Mouse (Mus musculus) lung, embryonic 14.5 days (tissue): ENCODE results near the gene 4930469K13Rik. TPM values are rescaled to one million over a fixed set of nuclear protein-coding genes. Genes with fewer than 3 reads are reported as not detected.

Experiments used
- ATAC-seq: fragments of 200-750 bp; cut with Nextera tagmentation; 2 replicates; pipeline ENCODE4 v1.8.0; 2017; ENCODE audit warnings: mild to moderate bottlenecking, moderate TSS enrichment, moderate library complexity; ENCODE audit not compliant: insufficient read depth
- DNase-seq: peaks from one replicate; pipeline ENCODE4 v3.0.0-alpha.2; 2015
- H3K27ac ChIP-seq: fragments of 300-500 bp; sonication (generic); 2 replicates; pipeline ENCODE4 v1.5.1; 2014; ENCODE audit warnings: low read depth, mild to moderate bottlenecking, moderate library complexity
- H3K27me3 ChIP-seq: fragments of 300-500 bp; sonication (generic); 2 replicates; pipeline ENCODE4 v1.6.1; 2014; ENCODE audit warnings: low read length, control low read depth; ENCODE audit not compliant: insufficient read depth
- H3K36me3 ChIP-seq: fragments of 300-500 bp; sonication (generic); 2 replicates; pipeline ENCODE4 v1.6.1; 2014; ENCODE audit warnings: control low read depth; ENCODE audit not compliant: insufficient read depth
- H3K4me1 ChIP-seq: fragments of 300-500 bp; sonication (generic); 2 replicates; pipeline ENCODE4 v1.6.1; 2014; ENCODE audit warnings: antibody characterized with exemption, control low read depth; ENCODE audit not compliant: insufficient read depth
- H3K4me2 ChIP-seq: fragments of 300-500 bp; sonication (generic); 2 replicates; pipeline ENCODE4 v1.6.1; 2014; ENCODE audit warnings: mild to moderate bottlenecking
- H3K4me3 ChIP-seq: fragments of 300-500 bp; sonication (generic); 2 replicates; pipeline ENCODE4 v1.5.1; 2014; ENCODE audit warnings: low read depth, low read length
- H3K9ac ChIP-seq: fragments of 300-500 bp; sonication (generic); 2 replicates; pipeline ENCODE4 v1.6.1; 2014
- H3K9me3 ChIP-seq: fragments of 300-500 bp; sonication (generic); 2 replicates; pipeline ENCODE4 v1.6.1; 2016; ENCODE audit warnings: low read depth, low read length, control low read depth
- CTCF ChIP-seq: IDR thresholded peaks from 2 replicates; pipeline ENCODE4 v1.5.1; 2016; ENCODE audit warnings: antibody characterized with exemption, low read depth
- WGBS: fragments of 180-500 bp; shearing (Covaris S2); extraction: QIAGEN DNeasy Blood & Tissue Kit; methylation state at CpG from one replicate; pipeline ENCODE4 v1.1.7; 2014; 5-methylcytosine and 5-hydroxymethylcytosine counted together
- polyA plus RNA-seq: library from polyadenylated mRNA; unstranded; fragments of >200 nt; fragmentation: Nextera tagmentation; extraction: Ambion mirVana; gene quantifications from 2 replicates; pipeline ENCODE4 v1.2.1, GENCODE M21; 2014

4930469K13Rik gene
- polyA plus RNA-seq, 1 experiment from 2014 or later = not detected

GRCm38 (mm10) chr11:33939456-33940113, 158.8 kb downstream of the 4930469K13Rik start:
- ATAC-seq (no peak), DNase-seq (no peak)
- Histone ChIP-seq H3K27ac (no peak overlapping the region), H3K9me3 (no peaks in the 10 kb centered on the region), H3K9ac (no peak overlapping the region), H3K27me3 (no peaks in the 10 kb centered on the region), H3K4me1 (no peaks in the 10 kb centered on the region), H3K4me3 (no peak overlapping the region), H3K36me3 (no peaks in the 10 kb centered on the region), H3K4me2 (no peak overlapping the region)
- TF ChIP-seq CTCF = no peak
- 57% methylated on average over 4 of the region's 4 CpGs for WGBS

GRCm38 (mm10) chr11:33938561-33939274, 159.6 kb downstream of the 4930469K13Rik start:
- TF ChIP-seq CTCF = no peak
- Histone ChIP-seq H3K27me3 (no peaks in the 10 kb centered on the region), H3K27ac (no peak overlapping the region), H3K4me2 (no peak overlapping the region), H3K36me3 (no peaks in the 10 kb centered on the region), H3K4me1 (no peaks in the 10 kb centered on the region), H3K9me3 (no peaks in the 10 kb centered on the region), H3K4me3 (no peak overlapping the region), H3K9ac (no peak overlapping the region; the same call in 1 of the 2 replicates)
- 65% methylated on average over 7 of the region's 7 CpGs for WGBS
- no peak for DNase-seq
- ATAC-seq = no peak

GRCm38 (mm10) chr11:33937641-33938040, 160.7 kb downstream of the 4930469K13Rik start:
- Histone ChIP-seq H3K36me3 (no peaks in the 10 kb centered on the region), H3K4me2 (no peak overlapping the region), H3K4me3 (no peak overlapping the region), H3K27ac (no peak overlapping the region), H3K4me1 (no peaks in the 10 kb centered on the region), H3K9ac (no peak overlapping the region), H3K27me3 (no peaks in the 10 kb centered on the region), H3K9me3 (no peaks in the 10 kb centered on the region)
- no peak for ATAC-seq
- TF ChIP-seq CTCF = no peak
- DNase-seq = no peak
- 79% methylated on average over 8 of the region's 8 CpGs for WGBS

- 53% methylated on average over 9 of the region's 9 CpGs for WGBS
- H3K9me3 ChIP-seq = no peaks in the 10 kb centered on the region
- no peaks in the 10 kb centered on the region for H3K4me1 ChIP-seq
- H3K27ac ChIP-seq = no peak overlapping the region
- H3K36me3 ChIP-seq = no peaks in the 10 kb centered on the region
- no peak overlapping the region for H3K9ac ChIP-seq
- peak; percentile 47 for TF ChIP-seq CTCF
- ATAC-seq (no peak), DNase-seq (no peak)
- no peaks in the 10 kb centered on the region for H3K27me3 ChIP-seq
- H3K4me3 ChIP-seq = no peak overlapping the region
- no peak overlapping the region for H3K4me2 ChIP-seq
Measured at GRCm38 (mm10) chr11:33934286-33934685, 164.1 kb downstream of the 4930469K13Rik start.

- H3K27me3 ChIP-seq = no peaks in the 10 kb centered on the region
- ATAC-seq = no peak
- H3K4me2 ChIP-seq = peak overlapping the region; percentile 21; the same call in 1 of the 2 replicates
- H3K4me1 ChIP-seq = no peaks in the 10 kb centered on the region
- no peak overlapping the region for H3K4me3 ChIP-seq
- no peak overlapping the region for H3K9ac ChIP-seq
- no peak for TF ChIP-seq CTCF
- peak; percentile 6 for DNase-seq
- WGBS = 56% methylated on average over 18 of the region's 18 CpGs
- H3K27ac ChIP-seq = no peak overlapping the region
- no peaks in the 10 kb centered on the region for H3K36me3 ChIP-seq
- no peaks in the 10 kb centered on the region for H3K9me3 ChIP-seq
Measured at GRCm38 (mm10) chr11:33932386-33933111, 165.8 kb downstream of the 4930469K13Rik start.

GRCm38 (mm10) chr11:33931836-33932385, 166.4 kb downstream of the 4930469K13Rik start:
- ATAC-seq (no peak), DNase-seq (peak; percentile 20)
- no peak for TF ChIP-seq CTCF
- Histone ChIP-seq H3K4me1 (0 out of 2 replicates have a peak, but pooled peaks cover under 1% of the 10 kb centered on the region), H3K27me3 (no peaks in the 10 kb centered on the region), H3K9ac (no peak overlapping the region), H3K27ac (no peak overlapping the region), H3K36me3 (no peaks in the 10 kb centered on the region), H3K4me3 (no peak overlapping the region), H3K4me2 (peak overlapping the region; percentile 21; the same call in 1 of the 2 replicates), H3K9me3 (no peaks in the 10 kb centered on the region)
- WGBS = 12% methylated on average over 10 of the region's 10 CpGs

GRCm38 (mm10) chr11:33929412-33929811, 168.9 kb downstream of the 4930469K13Rik start:
- H3K9ac ChIP-seq = no peak overlapping the region
- H3K9me3 ChIP-seq = no peaks in the 10 kb centered on the region
- DNase-seq (no peak), ATAC-seq (no peak)
- no peaks in the 10 kb centered on the region for H3K36me3 ChIP-seq
- whole genome bisulfite sequencing = 61% methylated on average over 11 of the region's 11 CpGs
- H3K27me3 ChIP-seq = no peaks in the 10 kb centered on the region
- no peak overlapping the region for H3K4me2 ChIP-seq
- H3K4me1 ChIP-seq = 0 out of 2 replicates have a peak, but pooled peaks cover 6% of the 10 kb centered on the region
- TF ChIP-seq CTCF = no peak
- H3K27ac ChIP-seq = no peak overlapping the region
- no peak overlapping the region for H3K4me3 ChIP-seq
